Mouse (Mus musculus): ENCODE results near the gene Poll. TPM values are rescaled to one million over a fixed set of nuclear protein-coding genes. Genes with fewer than 3 reads are reported as not detected.

The Poll gene
- polyA plus RNA-seq, 1 experiment from 2014 or later = 17.0 TPM

DNA sequence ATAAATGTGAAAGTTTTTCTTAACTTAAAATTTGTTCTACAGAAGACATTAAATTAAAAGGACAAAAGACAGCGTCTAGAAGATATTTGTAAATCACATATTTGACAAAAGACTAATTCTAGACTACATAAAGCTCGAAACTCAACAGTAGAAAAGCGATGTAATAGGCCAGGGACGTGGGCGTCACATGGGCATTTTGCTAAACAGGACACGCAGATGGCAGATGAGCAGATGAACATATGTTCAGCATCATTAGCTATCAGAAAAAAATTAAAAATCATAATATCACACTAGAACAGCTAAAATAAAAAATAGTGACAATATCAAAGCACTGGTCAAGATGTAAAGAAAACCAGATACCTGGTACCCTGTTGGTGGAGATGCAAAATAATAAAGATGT is 29.4 kb upstream of the Poll start:
- no peak overlapping the region for H3K27ac ChIP-seq (replicated peaks)
- no peak for ATAC-seq (ENCODE audit: low FRiP score, low read depth)
- no peak overlapping the region for H3K4me2 ChIP-seq (replicated peaks)
- no peaks in the 10 kb centered on the region for H3K36me3 ChIP-seq
- H3K9me3 ChIP-seq = no peaks in the 10 kb centered on the region
- H3K4me1 ChIP-seq = no peaks in the 10 kb centered on the region
- H3K4me3 ChIP-seq = no peak overlapping the region
- no peak overlapping the region for H3K9ac ChIP-seq (replicated peaks)
- peaks cover 72% of the 10 kb centered on the region for H3K27me3 ChIP-seq
- 95% methylated on average over 6 of the region's 6 CpGs for WGBS

DNA sequence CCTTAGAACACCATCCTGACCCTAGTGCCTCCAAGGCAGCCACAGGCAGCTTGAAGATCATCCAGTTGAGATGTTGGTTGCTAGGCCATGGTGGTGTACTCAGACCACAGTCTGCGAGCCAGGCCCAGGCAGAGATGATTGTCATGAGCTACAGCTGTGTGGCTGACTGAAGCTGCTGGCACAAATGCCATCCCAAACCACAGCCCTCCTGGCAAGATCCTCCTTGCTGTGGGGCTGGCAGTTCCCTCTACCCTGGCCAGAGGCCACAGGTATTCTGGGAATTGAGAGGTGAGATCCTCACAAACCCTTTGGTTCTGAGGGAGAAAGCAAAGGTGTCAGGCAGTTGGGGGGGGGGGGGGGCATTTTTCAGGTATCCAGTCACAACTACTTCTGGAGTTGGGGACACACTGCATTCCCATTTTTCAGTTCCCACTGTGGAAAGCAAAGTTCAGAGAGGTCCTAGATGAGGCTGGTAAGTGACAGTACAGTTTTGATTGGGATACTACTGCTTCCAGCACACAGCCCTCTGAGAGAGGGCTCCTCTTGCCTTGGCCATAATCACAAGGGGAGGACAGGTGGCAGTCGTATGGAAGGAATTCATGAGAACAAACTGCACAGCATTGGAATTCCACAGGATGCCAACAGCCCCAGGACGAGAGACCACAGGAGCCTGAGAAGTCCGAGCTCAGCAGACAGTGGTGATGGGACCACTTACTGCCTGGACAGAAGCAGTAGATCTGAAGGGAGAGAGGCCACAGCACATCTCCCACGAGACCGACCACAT is 27.4 kb upstream of the Poll start:
- Histone ChIP-seq H3K4me1 (no peaks in the 10 kb centered on the region), H3K27ac (replicated peaks) (no peak overlapping the region), H3K4me3 (no peak overlapping the region), H3K27me3 (peaks cover 72% of the 10 kb centered on the region), H3K9me3 (no peaks in the 10 kb centered on the region), H3K9ac (replicated peaks) (no peak overlapping the region), H3K36me3 (no peaks in the 10 kb centered on the region), H3K4me2 (replicated peaks) (no peak overlapping the region)
- ATAC-seq (ENCODE audit: low FRiP score, low read depth) = no peak
- 85% methylated on average over 6 of the region's 6 CpGs for WGBS

DNA sequence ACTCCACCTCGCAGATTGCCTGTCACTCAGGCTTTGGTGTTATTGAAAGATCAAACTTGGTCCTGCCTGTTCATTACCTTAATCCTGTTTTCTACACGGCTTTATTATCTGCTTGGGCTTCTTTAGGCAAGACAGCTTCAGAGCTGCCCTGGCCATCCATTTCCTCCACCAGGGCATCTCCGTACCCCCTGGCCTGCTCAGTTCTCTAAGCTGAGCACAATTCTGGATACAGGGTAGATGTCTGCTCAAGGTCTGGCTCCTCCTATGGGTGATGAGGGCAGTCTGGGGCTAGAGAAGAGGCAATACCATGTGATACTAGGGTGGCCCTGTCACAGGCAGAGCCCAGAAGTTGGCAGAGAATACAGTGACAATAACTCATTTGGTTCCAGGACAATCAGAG is 26.5 kb upstream of the Poll start:
- no peak overlapping the region for H3K27ac ChIP-seq (replicated peaks)
- 26% methylated on average over 3 of the region's 3 CpGs for WGBS
- no peaks in the 10 kb centered on the region for H3K9me3 ChIP-seq
- H3K9ac ChIP-seq (replicated peaks) = no peak overlapping the region
- no peak overlapping the region for H3K4me3 ChIP-seq
- peaks cover 7% of the 10 kb centered on the region for H3K4me1 ChIP-seq
- H3K27me3 ChIP-seq = peaks cover 72% of the 10 kb centered on the region
- H3K4me2 ChIP-seq (replicated peaks) = no peak overlapping the region
- no peak for ATAC-seq (ENCODE audit: low FRiP score, low read depth)
- H3K36me3 ChIP-seq = no peaks in the 10 kb centered on the region

DNA sequence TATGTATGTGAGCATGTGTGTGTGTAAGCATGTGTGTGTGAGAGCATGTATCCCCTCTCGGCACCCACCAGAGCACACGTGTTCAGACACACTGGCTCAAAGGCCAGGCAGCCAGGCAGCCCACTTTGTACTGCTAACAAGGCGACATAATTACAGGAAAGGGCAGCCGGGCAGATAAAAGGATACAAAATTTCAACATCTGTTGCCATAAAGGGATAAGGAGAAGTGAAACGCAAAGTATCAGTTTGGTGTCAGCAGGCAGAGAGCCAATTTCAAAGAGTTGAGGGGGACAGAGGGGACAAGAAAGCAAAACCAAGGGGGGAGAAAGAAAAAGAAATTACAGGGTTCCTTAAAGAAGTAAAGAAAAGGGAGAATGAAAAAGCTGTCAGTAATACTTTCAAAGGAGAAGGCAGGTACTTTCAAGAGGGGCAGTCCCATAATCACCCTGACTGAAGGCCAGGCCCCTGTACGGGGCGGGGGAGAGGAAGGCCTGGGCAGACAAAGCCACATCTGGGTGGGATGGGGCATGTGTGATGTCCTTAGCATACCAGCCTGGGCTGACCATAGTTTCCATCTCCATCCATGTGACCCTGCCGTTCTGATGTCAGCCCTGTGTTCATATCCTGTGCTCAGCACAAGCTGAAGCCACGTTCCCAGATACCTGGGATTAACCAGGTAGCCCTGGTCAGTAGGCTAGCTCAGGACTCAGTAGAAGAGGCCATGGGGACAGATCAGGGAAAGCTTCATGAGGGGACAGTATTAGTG is 24.7 kb upstream of the Poll start:
- peaks cover 78% of the 10 kb centered on the region for H3K27me3 ChIP-seq
- no peak for ATAC-seq (ENCODE audit: low FRiP score, low read depth)
- 63% methylated on average over 9 of the region's 9 CpGs for WGBS
- H3K9ac ChIP-seq (replicated peaks) = no peak overlapping the region
- H3K9me3 ChIP-seq = no peaks in the 10 kb centered on the region
- H3K4me2 ChIP-seq (replicated peaks) = no peak overlapping the region
- H3K4me3 ChIP-seq = no peak overlapping the region
- peaks cover 15% of the 10 kb centered on the region for H3K4me1 ChIP-seq
- H3K36me3 ChIP-seq = no peaks in the 10 kb centered on the region
- H3K27ac ChIP-seq (replicated peaks) = no peak overlapping the region

DNA sequence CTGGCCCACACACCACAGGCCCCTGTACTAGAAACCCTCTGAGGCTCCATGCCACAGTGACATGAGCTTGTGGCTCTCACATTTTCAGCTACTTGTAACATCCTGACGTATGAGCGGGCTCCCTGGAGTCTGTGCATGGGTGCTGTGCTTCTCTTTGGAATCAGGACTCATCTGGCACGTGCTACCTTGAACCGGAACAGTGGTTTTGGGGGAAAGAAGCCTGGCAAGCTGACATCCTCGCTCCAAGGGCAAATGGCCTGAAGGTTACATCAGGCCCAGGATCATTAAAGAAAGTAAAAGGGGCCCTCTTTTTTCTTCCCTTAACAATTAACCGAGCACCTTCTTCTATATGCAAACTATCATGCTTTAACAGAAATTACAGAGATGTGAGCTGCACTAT is 22.8 kb upstream of the Poll start:
- H3K4me3 ChIP-seq = no peak overlapping the region
- H3K36me3 ChIP-seq = peaks cover 11% of the 10 kb centered on the region
- no peak for ATAC-seq (ENCODE audit: low FRiP score, low read depth)
- no peak overlapping the region for H3K4me2 ChIP-seq (replicated peaks)
- H3K9ac ChIP-seq (replicated peaks) = no peak overlapping the region
- H3K27me3 ChIP-seq = peaks cover 88% of the 10 kb centered on the region
- H3K9me3 ChIP-seq = no peaks in the 10 kb centered on the region
- peaks cover 22% of the 10 kb centered on the region for H3K4me1 ChIP-seq
- no peak overlapping the region for H3K27ac ChIP-seq (replicated peaks)
- WGBS = 91% methylated on average over 6 of the region's 6 CpGs

DNA sequence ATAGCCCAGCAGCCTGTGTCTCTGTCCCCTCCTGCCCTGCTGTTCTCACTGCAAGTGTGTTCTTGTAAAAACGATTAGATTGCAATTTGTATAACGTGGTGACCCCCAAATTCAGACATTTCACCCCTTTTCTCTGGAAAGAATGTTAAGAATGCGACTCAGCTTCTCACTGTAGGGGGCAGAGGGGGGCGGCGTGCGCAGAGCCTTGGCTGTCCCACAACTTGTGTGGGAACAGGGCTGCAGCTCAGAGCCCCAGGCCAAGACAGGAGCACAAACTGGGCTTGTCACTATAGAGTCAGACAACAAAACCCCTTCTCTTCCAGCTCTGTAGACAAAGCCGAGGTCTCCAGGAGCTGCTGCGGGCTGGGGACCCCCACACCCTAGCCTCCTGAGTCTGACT is 21.8 kb upstream of the Poll start:
- H3K36me3 ChIP-seq = peaks cover 21% of the 10 kb centered on the region
- H3K9me3 ChIP-seq = no peaks in the 10 kb centered on the region
- peaks cover 22% of the 10 kb centered on the region for H3K4me1 ChIP-seq
- H3K4me2 ChIP-seq (replicated peaks) = no peak overlapping the region
- no peak for ATAC-seq (ENCODE audit: low FRiP score, low read depth)
- 10% methylated on average over 8 of the region's 8 CpGs for WGBS
- peak overlapping the region; percentile 42; the same call in 1 of the 2 replicates for H3K27ac ChIP-seq (replicated peaks)
- no peak overlapping the region for H3K9ac ChIP-seq (replicated peaks)
- peaks cover 88% of the 10 kb centered on the region for H3K27me3 ChIP-seq
- H3K4me3 ChIP-seq = no peak overlapping the region

DNA sequence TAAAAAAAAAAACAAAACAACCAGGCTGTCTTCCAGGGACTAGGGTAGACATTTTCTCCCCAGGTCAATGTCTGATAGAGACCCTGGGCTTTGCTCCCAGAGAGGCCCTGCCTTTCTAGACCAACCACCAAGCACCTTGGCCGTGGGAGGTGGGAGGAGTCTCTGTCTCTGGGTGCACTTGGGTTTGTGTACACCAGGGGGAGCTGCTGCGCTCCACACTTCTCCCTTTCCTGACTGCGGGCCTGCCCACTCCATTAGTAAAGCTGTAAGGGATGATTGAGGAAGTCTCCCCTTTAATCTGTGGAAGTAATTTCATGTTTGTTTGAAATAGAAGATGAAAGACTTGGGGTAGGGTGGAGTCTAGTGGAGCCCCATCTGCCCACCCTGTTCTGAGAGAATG is 20.9 kb upstream of the Poll start:
- 59% methylated on average over 3 of the region's 3 CpGs for WGBS
- H3K36me3 ChIP-seq = peaks cover 25% of the 10 kb centered on the region
- H3K4me3 ChIP-seq = no peak overlapping the region
- no peak overlapping the region for H3K9ac ChIP-seq (replicated peaks)
- no peaks in the 10 kb centered on the region for H3K9me3 ChIP-seq
- H3K27me3 ChIP-seq = peaks cover 89% of the 10 kb centered on the region
- no peak overlapping the region for H3K4me2 ChIP-seq (replicated peaks)
- no peak for ATAC-seq (ENCODE audit: low FRiP score, low read depth)
- peaks cover 26% of the 10 kb centered on the region for H3K4me1 ChIP-seq
- no peak overlapping the region for H3K27ac ChIP-seq (replicated peaks)

DNA sequence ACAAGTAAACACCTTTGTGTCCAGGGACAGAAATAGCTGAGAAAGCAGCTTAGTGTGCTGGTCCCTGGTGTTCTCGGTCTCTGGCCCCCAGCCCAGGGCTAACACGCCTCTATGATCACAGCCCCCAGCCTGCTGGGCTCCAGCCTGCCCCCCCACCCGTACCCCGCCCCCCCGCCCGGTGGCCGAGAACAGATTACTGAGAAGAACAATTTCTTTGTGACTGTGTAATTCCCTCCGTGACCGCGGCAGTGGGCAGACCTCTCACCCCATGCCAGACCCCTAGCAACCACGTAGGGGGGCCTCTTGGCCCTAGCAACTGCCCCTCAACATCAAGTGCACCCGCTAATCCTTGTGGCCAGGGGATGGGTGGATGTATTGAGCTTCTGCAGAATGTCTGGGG is 19.9 kb upstream of the Poll start:
- Histone ChIP-seq H3K27ac (replicated peaks) (no peak overlapping the region), H3K4me1 (peaks cover 35% of the 10 kb centered on the region), H3K4me2 (replicated peaks) (peak overlapping the region; percentile 19), H3K9me3 (no peaks in the 10 kb centered on the region), H3K36me3 (peaks cover 25% of the 10 kb centered on the region), H3K27me3 (peaks cover 89% of the 10 kb centered on the region), H3K9ac (replicated peaks) (no peak overlapping the region; the same call in 1 of the 2 replicates), H3K4me3 (no peak overlapping the region)
- peak; percentile 59 for ATAC-seq (ENCODE audit: low FRiP score, low read depth)
- 18% methylated on average over 11 of the region's 12 CpGs for WGBS

DNA sequence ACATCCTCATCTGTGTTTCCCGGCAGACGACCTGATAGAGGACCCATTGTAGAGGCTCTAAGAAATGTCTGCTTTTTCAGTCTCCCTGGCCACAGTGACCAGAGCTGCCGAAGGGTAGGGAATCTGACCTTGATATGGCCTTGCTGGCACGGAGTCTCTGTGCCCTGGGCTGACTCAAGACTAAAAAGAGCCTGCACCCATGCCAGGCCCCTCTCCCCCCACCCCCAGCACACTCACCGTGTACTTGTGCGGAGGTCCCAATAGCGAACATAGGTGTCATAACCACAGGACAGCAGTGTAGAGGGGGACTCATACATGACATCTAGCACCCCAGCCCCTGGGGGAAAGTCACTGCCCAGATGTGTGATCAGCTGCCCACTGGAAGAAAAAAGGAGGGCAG is 19.1 kb upstream of the Poll start:
- Histone ChIP-seq H3K9ac (replicated peaks) (no peak overlapping the region), H3K27ac (replicated peaks) (no peak overlapping the region), H3K4me3 (no peak overlapping the region), H3K9me3 (no peaks in the 10 kb centered on the region), H3K27me3 (peaks cover 89% of the 10 kb centered on the region), H3K4me1 (peaks cover 38% of the 10 kb centered on the region), H3K4me2 (replicated peaks) (no peak overlapping the region), H3K36me3 (peaks cover 25% of the 10 kb centered on the region)
- 89% methylated on average over 7 of the region's 7 CpGs for WGBS
- ATAC-seq (ENCODE audit: low FRiP score, low read depth) = no peak

DNA sequence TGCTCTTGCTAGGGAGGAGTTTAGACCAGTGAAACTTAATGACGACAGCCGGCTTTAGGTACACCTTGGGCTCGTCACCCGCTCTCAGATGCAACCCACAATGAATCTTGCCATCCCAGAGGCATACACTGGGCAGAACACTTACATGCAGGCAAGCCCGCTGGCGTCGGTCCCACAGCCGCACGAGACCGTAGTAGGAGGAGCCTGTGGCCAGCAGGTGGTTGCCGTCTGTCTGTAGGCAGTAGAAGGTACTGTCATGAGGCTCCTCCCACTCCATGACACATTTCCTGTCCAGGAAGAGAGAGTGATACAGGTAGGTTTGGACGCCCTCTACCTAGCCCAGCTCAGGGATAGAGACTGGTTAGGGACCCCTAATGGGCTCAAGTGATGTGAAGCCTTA is 18.6 kb upstream of the Poll start:
- Histone ChIP-seq H3K9ac (replicated peaks) (no peak overlapping the region), H3K9me3 (no peaks in the 10 kb centered on the region), H3K27ac (replicated peaks) (no peak overlapping the region), H3K36me3 (peaks cover 25% of the 10 kb centered on the region), H3K4me1 (peaks cover 38% of the 10 kb centered on the region), H3K4me2 (replicated peaks) (no peak overlapping the region), H3K27me3 (peaks cover 89% of the 10 kb centered on the region), H3K4me3 (no peak overlapping the region)
- WGBS = 93% methylated on average over 12 of the region's 12 CpGs
- no peak for ATAC-seq (ENCODE audit: low FRiP score, low read depth)

DNA sequence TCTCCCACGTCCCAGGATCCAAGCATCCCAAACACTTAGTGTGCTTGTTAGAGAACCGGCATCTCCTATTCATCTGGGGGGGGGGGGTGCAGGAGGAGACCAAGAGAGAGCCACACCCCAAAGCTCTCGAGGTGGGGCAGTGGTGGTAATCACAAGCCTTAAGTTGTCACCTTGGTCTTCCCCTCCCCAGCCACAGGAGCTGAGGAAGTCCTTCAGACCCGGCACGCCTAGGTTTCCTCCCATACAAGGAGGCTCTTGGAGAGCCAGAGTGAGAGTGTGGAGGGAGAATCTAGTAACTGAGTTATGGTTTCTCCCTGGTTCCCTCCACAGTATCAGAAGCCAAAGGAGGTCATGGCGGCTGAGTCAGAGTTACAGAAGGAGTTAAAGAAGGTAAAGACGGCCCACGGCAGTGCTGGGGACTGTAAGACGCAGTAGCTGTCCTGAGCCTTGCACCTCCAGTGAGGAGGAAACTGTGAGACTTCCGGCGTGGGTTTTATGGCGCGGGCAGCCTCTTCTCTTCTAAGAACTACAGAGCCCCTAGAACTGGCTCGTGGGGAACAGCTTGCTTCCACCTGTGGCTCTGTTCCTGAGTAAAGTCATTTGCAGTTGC is 16.9 kb upstream of the Poll start:
- Histone ChIP-seq H3K9me3 (no peaks in the 10 kb centered on the region), H3K27ac (replicated peaks) (no peak overlapping the region), H3K27me3 (peaks cover 89% of the 10 kb centered on the region), H3K9ac (replicated peaks) (no peak overlapping the region), H3K36me3 (peaks cover 29% of the 10 kb centered on the region), H3K4me3 (no peak overlapping the region), H3K4me1 (peaks cover 35% of the 10 kb centered on the region), H3K4me2 (replicated peaks) (no peak overlapping the region)
- no peak for ATAC-seq (ENCODE audit: low FRiP score, low read depth)
- 88% methylated on average over 14 of the region's 14 CpGs for whole genome bisulfite sequencing

DNA sequence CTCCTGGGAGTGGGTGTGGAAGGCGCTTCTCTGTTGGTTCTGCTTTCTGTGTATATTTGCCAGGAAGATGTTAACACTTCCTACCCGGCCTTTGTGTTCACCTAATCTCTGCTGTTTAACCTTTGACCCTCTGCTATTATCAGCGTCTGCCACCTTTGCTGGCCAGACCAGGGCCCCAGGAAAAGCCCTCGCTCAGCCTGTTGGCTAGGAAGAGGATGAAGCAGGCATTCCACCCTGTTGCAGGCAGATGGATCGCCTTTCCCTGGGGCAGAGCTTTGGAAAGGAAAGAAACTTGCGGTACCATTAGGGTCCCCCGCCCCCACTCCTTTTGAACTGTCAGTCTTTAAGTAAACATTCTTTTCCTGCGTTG is 15.3 kb upstream of the Poll start:
- Histone ChIP-seq H3K9ac (replicated peaks) (no peak overlapping the region), H3K4me3 (no peak overlapping the region)
- no peak for ATAC-seq (ENCODE audit: low FRiP score, low read depth)

More for the DNA sequence above, 15.3 kb upstream of the Poll start:
- Histone ChIP-seq H3K36me3 (peaks cover 36% of the 10 kb centered on the region), H3K9me3 (no peaks in the 10 kb centered on the region), H3K27me3 (peaks cover 94% of the 10 kb centered on the region), H3K27ac (replicated peaks) (no peak overlapping the region), H3K4me1 (peaks cover 29% of the 10 kb centered on the region), H3K4me2 (replicated peaks) (no peak overlapping the region)
- WGBS = 8% methylated on average over 8 of the region's 8 CpGs

All from midbrain, embryonic 12.5 days (tissue).